Mouse (Mus musculus) kidney, adult 11 months (tissue): ENCODE results near the gene Mfsd11.
A peak's percentile ranks its signal among the peaks of the same experiment; 100 is the strongest.

ENCODE experiments used
- DNase-seq: peaks from one replicate; pipeline ENCODE4 v3.0.0; 2022

Gene Mfsd11

GRCm38 (mm10) chr11:116852291-116852890, at the start of gene Mfsd11:
TSS of gene Mfsd11 (plus strand) at chr11:116852440.
- DNase-seq, result peak; percentile 77

GRCm38 (mm10) chr11:116802709-116803108, 49.5 kb upstream of the Mfsd11 start:
- no peak for DNase-seq

DNA sequence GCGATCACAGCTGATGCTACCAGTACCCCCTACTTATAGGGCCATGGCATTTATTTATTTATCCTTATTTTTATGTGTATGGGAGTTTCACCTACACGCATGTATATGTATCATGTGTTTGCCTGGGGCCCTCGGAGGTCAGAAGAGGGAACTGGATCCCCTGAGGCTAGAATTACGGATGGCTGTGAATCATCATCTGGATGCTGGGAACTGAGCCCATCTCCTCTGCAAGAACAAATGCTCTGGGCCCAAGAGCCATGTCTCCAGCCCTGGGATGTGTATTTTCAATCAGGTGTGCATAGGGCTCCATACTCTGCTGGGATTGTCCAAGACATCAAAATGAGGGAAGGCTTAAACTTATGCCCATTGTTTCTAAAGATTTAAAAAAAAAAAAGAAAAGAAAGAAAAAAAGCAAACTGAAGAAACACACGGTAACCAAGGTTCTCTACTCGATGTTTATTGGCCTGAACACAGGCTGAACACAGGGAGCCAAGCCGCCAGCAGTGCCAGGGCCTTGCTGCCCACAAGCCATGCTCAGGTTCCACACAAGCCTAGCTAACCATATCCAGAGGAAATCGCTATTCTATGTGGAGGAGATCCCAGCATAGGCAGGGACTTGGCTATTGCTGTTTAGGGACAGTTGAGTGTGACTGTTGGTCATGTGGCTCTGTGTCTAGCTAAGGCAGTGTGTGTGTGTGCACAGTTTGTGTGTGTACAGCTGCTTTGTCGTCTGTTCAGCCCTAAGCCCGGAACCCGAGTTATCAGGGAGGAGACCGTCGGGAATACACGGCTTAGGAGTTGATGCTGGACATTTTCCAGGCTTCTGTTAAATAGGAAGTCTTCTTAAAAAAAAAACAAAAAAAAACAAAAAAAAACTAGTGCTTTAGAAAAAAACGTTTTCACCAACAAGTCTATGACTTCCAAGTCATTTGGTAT, 45.8 kb upstream of the Mfsd11 start:
- no peak for DNase-seq

DNA sequence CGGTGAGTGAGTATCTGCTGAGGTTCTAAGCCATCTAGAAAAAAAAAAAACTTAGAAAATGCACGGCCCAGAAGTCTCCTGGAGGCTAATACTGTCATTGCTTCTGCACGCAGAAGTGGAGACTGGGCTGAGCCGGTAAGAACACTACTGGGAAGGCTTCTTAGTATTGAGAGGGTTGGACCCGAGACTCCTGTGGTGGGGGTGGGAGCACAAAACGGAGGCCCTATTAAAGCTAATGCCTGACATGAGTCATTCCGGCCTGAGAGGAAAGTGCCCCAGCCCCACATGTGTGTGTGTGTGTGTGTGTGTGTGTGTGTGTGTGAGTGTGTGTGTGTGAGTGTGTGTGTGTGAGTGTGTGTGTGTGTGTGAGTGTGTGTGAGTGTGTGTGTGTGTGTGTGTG, 45.1 kb upstream of the Mfsd11 start:
- no peak for DNase-seq

- no peak for DNase-seq
Measured at GRCm38 (mm10) chr11:116807526-116807925, 44.7 kb upstream of the Mfsd11 start.

DNA sequence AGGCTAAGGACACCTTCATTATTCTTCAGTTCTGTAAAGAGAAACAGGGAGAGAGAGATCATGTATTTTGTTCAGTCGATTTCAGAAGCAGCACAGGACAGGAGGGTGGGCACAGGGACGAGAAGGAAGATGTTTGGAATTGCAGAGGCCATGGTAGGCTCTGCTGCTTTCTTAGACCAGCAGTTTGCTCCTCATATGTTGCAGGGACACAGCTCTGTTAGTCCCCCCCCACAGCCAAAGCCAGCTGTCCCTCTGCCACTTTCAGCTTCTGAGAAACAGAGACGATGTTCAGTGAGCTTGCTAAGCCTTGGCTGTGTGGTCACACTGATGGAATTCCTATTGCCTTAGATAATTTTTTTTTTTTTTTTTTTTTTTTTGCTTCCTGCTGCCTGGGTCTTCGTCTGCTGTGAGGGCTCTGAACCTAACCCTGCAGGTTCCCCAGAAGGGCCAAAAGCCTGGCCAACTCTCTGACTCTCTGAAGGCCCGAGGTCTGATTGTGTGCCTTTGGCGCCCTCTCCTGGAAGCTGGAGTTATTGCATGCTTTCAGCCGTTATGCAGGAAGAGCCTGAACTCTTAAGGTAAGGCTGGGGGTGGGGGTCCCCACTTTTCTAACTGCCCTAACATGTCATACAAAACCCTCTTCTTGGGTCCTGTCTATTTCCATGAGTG, 44.2 kb upstream of the Mfsd11 start:
- DNase-seq, result peak; percentile 79

DNA sequence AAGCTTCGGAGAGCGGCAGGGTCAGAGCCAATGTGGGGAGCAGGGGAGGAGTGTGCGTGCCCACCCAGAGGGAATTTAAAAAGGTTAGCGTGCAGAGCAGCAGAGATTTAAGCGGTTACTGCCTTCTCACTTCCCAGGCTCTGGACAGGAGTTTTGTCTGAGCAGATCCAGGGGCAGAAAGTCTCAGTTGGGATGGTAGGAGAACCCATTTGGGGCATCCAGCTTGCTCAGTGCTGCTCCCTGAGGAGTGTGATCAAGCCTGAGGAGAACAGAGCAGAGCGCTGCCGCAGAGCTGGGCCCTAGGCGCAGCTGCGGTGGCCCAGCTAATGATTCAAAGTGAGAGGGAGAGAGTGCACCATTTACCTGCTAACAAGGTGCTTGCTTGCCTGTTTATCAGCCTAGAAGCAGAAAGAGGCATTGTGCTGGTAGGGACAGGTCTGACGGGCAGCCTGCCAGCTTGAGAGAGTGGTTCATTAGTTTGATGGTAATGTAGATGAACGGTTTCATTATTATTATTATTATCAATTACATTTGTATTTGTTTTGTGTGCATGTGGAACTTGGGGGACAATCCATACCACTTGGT, 43.3 kb upstream of the Mfsd11 start:
- no peak for DNase-seq

DNA sequence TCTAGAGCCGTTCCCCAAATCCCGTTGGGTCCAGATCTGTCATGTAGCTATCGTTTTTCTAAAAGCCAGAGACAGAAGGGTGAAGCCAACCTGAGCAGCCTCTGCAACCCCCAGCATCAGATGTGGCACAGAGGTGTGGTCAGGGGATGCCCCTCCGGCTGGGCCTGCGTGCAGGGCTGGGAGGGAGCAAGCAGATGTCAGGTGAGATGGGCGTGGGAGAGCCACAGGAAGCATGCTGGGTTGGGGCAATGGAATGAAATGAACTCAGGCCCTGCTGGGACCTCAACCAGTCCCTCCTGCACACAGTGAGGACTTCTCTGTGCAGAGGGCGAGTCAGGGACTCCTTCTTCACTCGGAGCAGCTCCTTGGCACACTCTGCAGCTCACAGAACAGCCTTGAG, 42.7 kb upstream of the Mfsd11 start:
- no peak for DNase-seq

GRCm38 (mm10) chr11:116810528-116810927, 41.7 kb upstream of the Mfsd11 start:
- DNase-seq, result no peak

- DNase-seq, result no peak
Measured at GRCm38 (mm10) chr11:116810983-116811901, 41.0 kb upstream of the Mfsd11 start.

DNA sequence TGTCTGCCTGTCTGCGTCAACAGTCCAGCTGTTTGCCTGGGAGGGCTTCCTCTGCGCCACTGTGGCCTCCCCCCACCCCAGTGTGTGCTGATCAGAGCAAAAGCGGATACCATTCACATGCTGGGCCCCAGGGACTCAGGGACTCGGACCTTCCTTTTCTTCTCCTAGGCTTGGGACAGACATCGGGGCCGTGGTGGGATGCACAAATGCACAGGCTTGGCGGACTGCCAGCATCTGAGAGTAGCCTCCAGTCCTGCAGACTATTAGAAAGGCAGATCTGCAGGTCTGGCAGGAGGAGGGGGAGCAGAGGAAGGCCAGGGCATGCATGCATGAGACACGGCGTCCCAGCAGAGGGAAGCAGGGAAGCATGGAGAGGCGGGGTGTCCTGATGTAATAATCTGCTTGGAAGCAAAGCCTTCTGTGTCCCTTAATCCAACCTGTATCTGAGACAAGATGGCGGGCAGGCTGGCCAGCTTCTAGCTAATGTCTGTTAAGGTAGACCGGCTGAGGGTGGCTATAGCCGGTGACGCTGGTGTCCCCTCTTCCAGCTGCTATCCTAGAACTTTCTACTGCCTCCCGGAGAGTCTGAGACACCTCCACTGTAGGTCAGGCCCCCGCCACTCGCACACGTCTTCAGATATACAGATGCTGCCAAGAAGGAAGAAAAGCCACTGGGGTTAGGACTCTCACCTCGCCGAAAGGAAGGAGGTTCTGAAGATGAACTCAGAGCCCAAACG, 39.3 kb upstream of the Mfsd11 start:
- DNase-seq, result no peak

DNA sequence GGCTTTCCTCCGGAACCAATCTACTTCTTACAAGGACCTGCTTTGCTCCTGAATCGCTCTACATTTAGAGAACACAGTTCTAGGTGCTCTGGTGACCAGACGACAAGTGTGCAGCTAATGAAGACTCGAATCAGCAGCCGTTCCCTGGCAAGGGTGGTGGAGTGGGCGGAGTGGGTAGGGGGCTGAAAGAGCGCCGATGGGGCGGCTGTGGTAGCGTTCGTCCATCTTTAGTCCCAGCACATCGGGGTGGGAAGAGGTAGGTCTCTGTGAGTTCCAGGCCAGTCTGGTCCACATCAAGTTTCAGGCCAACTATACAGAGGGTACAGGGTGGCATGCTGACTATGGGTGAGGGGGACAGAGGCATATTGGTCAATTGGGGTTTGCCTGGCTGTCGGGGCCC, 38.6 kb upstream of the Mfsd11 start:
- no peak for DNase-seq

- peak; percentile 63 for DNase-seq
Measured at GRCm38 (mm10) chr11:116814076-116814883, 38.0 kb upstream of the Mfsd11 start.

DNA sequence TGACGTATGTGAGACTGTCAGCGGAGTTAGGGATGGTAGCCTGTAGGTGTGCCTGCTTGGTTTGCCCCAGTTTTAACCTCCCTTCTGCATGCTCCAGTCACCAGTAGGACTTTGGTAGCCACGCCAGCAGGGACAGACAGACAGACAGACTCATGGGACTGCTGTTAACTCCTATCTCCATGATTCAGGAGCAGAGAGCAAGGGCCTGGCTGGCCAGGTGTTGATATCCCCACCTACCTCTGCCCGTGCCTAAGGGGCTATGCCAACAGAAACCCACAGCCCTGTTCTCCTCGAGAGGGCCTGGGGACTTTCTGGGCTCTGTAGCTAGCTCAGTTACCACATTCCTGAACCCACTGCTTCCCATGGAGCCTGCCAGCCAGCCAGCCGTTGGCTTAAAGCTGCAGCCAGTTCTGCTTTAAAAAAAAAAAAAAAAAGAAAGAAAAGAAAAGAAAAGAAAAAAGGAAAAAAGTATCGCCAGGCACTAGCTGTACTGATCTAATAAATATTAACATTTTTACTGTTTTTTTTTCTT, 37.3 kb upstream of the Mfsd11 start:
- DNase-seq, result no peak

GRCm38 (mm10) chr11:116816769-116817168, 35.5 kb upstream of the Mfsd11 start:
- no peak for DNase-seq

- no peak for DNase-seq
Measured at GRCm38 (mm10) chr11:116817567-116817966, 34.7 kb upstream of the Mfsd11 start.

- no peak for DNase-seq
Measured at GRCm38 (mm10) chr11:116818722-116819121, 33.5 kb upstream of the Mfsd11 start.

DNA sequence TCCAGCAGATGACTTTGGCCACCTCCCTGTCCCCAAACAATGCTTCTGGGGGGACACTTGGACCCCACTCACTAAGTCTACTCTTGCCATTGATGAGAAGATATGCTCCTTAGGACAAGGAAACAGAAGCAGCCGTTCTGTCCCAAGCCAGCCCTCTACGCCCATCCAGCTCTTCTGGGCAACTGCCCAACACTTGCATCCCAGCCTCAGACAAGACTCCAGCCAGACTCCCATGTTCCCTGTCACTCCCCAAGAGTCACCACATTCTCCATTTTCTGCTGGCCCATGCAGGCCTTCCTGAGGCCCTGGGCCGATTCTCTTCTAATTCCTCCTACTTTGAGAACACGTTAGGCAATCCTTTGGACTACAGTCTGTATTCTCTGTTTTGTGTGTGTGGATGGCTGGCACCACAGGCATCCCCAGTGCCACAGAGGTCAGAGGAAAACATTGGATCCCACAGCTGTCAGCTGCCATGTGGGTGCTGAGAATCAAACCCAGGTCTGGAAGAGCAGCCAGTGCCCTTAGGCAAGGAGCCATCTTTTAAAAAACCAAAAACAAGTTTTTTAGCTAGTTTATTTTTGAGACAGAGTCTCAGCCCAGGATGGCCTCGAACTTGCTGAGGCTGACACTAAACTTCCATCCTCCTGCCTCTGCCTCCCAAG, 32.2 kb upstream of the Mfsd11 start:
- DNase-seq, result no peak

- DNase-seq, result no peak
Measured at GRCm38 (mm10) chr11:116821057-116821940, 30.9 kb upstream of the Mfsd11 start.
